Mouse (Mus musculus): Measurements from ENCODE around the gene A530084C06Rik. TPM values are rescaled to one million over a fixed set of nuclear protein-coding genes. Genes with fewer than 3 reads are reported as not detected.

The A530084C06Rik gene
- total and polyA plus RNA-seq, 3 experiments, result not detected

GRCm38 (mm10) chr13:31547610-31548009, 11.5 kb downstream of the A530084C06Rik start:
- no peaks in the 10 kb centered on the region for H3K9me3 ChIP-seq (replicated peaks)
- H3K36me3 ChIP-seq (replicated peaks), result no peaks in the 10 kb centered on the region
- no peak for TF ChIP-seq POLR2AphosphoS5 (IDR thresholded peaks at IDR 0.05; ENCODE audit: insufficient replicate concordance, low read depth, low read length)
- no peak for TF ChIP-seq TAL1 (conservative IDR thresholded peaks at IDR 0.05; ENCODE audit: low read depth, low read length)
- no peak for TF ChIP-seq CTCF (IDR thresholded peaks at IDR 0.05; ENCODE audit: low read depth, low read length)
- TF ChIP-seq GATA2 (IDR thresholded peaks at IDR 0.05; ENCODE audit: borderline replicate concordance, low read depth, low read length), result no peak
- TF ChIP-seq GATA1 (IDR thresholded peaks at IDR 0.05; ENCODE audit: borderline replicate concordance, low read length), result no peak
- H3K4me3 ChIP-seq (ENCODE audit: low read depth, low read length), result no peak overlapping the region
- no peaks in the 10 kb centered on the region for H3K4me1 ChIP-seq (ENCODE audit: insufficient read depth, low read depth, low read length)
- DNase-seq (ENCODE audit: low spot score) (no peak), ATAC-seq (ENCODE audit: extremely low read depth, insufficient number of reproducible peaks, low FRiP score, poor library complexity, severe bottlenecking) (no peak)
- H3K27me3 ChIP-seq (ENCODE audit: insufficient read depth, low read length), result 0 out of 2 replicates have a peak, but pooled peaks cover 2% of the 10 kb centered on the region

- TF ChIP-seq TAL1 (conservative IDR thresholded peaks at IDR 0.05; ENCODE audit: low read depth, low read length) (no peak), GATA2 (IDR thresholded peaks at IDR 0.05; ENCODE audit: borderline replicate concordance, low read depth, low read length) (no peak), POLR2AphosphoS5 (IDR thresholded peaks at IDR 0.05; ENCODE audit: insufficient replicate concordance, low read depth, low read length) (no peak), CTCF (IDR thresholded peaks at IDR 0.05; ENCODE audit: low read depth, low read length) (no peak)
- no peaks in the 10 kb centered on the region for H3K9me3 ChIP-seq (replicated peaks)
- H3K4me1 ChIP-seq (ENCODE audit: insufficient read depth, low read depth, low read length), result no peaks in the 10 kb centered on the region
- H3K4me3 ChIP-seq (ENCODE audit: low read depth, low read length), result no peak overlapping the region
- H3K27me3 ChIP-seq (ENCODE audit: insufficient read depth, low read length), result 0 out of 2 replicates have a peak, but pooled peaks cover 2% of the 10 kb centered on the region
- no peaks in the 10 kb centered on the region for H3K36me3 ChIP-seq (replicated peaks)
- ATAC-seq (ENCODE audit: extremely low read depth, insufficient number of reproducible peaks, low FRiP score, poor library complexity, severe bottlenecking) (no peak), DNase-seq (ENCODE audit: low spot score) (no peak)
Measured at GRCm38 (mm10) chr13:31547204-31547603, 11.9 kb downstream of the A530084C06Rik start.

- no peaks in the 10 kb centered on the region for H3K9me3 ChIP-seq (replicated peaks)
- 0 out of 2 replicates have a peak, but pooled peaks cover 2% of the 10 kb centered on the region for H3K27me3 ChIP-seq (ENCODE audit: insufficient read depth, low read length)
- H3K4me1 ChIP-seq (ENCODE audit: insufficient read depth, low read depth, low read length), result no peaks in the 10 kb centered on the region
- no peak overlapping the region for H3K4me3 ChIP-seq (ENCODE audit: low read depth, low read length)
- no peaks in the 10 kb centered on the region for H3K36me3 ChIP-seq (replicated peaks)
- no peak for TF ChIP-seq TAL1 (conservative IDR thresholded peaks at IDR 0.05; ENCODE audit: low read depth, low read length)
- TF ChIP-seq GATA1 (IDR thresholded peaks at IDR 0.05; ENCODE audit: borderline replicate concordance, low read length), result no peak
- no peak for TF ChIP-seq GATA2 (IDR thresholded peaks at IDR 0.05; ENCODE audit: borderline replicate concordance, low read depth, low read length)
- TF ChIP-seq POLR2AphosphoS5 (IDR thresholded peaks at IDR 0.05; ENCODE audit: insufficient replicate concordance, low read depth, low read length), result no peak
- TF ChIP-seq CTCF (IDR thresholded peaks at IDR 0.05; ENCODE audit: low read depth, low read length), result no peak
- DNase-seq (ENCODE audit: low spot score) (no peak), ATAC-seq (ENCODE audit: extremely low read depth, insufficient number of reproducible peaks, low FRiP score, poor library complexity, severe bottlenecking) (no peak)
Measured at GRCm38 (mm10) chr13:31546784-31547183, 12.3 kb downstream of the A530084C06Rik start.

- DNase-seq (ENCODE audit: low spot score), result no peak
- TF ChIP-seq CTCF (IDR thresholded peaks at IDR 0.05; ENCODE audit: low read depth, low read length), result no peak
- TF ChIP-seq GATA1 (IDR thresholded peaks at IDR 0.05; ENCODE audit: borderline replicate concordance, low read length), result no peak
- no peak for TF ChIP-seq POLR2AphosphoS5 (IDR thresholded peaks at IDR 0.05; ENCODE audit: insufficient replicate concordance, low read depth, low read length)
- TF ChIP-seq TAL1 (conservative IDR thresholded peaks at IDR 0.05; ENCODE audit: low read depth, low read length), result no peak
- no peak for TF ChIP-seq GATA2 (IDR thresholded peaks at IDR 0.05; ENCODE audit: borderline replicate concordance, low read depth, low read length)
- Histone ChIP-seq H3K4me1 (ENCODE audit: insufficient read depth, low read depth, low read length) (no peaks in the 10 kb centered on the region), H3K9me3 (replicated peaks) (no peaks in the 10 kb centered on the region), H3K36me3 (replicated peaks) (no peaks in the 10 kb centered on the region), H3K27me3 (ENCODE audit: insufficient read depth, low read length) (0 out of 2 replicates have a peak, but pooled peaks cover 2% of the 10 kb centered on the region), H3K4me3 (ENCODE audit: low read depth, low read length) (no peak overlapping the region)
- no peak for ATAC-seq (ENCODE audit: extremely low read depth, insufficient number of reproducible peaks, low FRiP score, poor library complexity, severe bottlenecking)
Measured at GRCm38 (mm10) chr13:31543021-31543420, 16.1 kb downstream of the A530084C06Rik start.

- H3K27me3 ChIP-seq (ENCODE audit: insufficient read depth, low read length), result peaks cover 5% of the 10 kb centered on the region
- TF ChIP-seq GATA1 (IDR thresholded peaks at IDR 0.05; ENCODE audit: borderline replicate concordance, low read length) (no peak), CTCF (IDR thresholded peaks at IDR 0.05; ENCODE audit: low read depth, low read length) (no peak), POLR2AphosphoS5 (IDR thresholded peaks at IDR 0.05; ENCODE audit: insufficient replicate concordance, low read depth, low read length) (no peak), TAL1 (conservative IDR thresholded peaks at IDR 0.05; ENCODE audit: low read depth, low read length) (no peak), GATA2 (IDR thresholded peaks at IDR 0.05; ENCODE audit: borderline replicate concordance, low read depth, low read length) (no peak)
- no peak overlapping the region for H3K4me3 ChIP-seq (ENCODE audit: low read depth, low read length)
- DNase-seq (ENCODE audit: low spot score) (no peak), ATAC-seq (ENCODE audit: extremely low read depth, insufficient number of reproducible peaks, low FRiP score, poor library complexity, severe bottlenecking) (no peak)
- H3K4me1 ChIP-seq (ENCODE audit: insufficient read depth, low read depth, low read length), result peaks cover 2% of the 10 kb centered on the region; the same call in 1 of the 2 replicates
- H3K9me3 ChIP-seq (replicated peaks), result no peaks in the 10 kb centered on the region
- no peaks in the 10 kb centered on the region for H3K36me3 ChIP-seq (replicated peaks)
Measured at GRCm38 (mm10) chr13:31534726-31535125, 24.4 kb downstream of the A530084C06Rik start.

- Histone ChIP-seq H3K4me3 (ENCODE audit: low read depth, low read length) (no peak overlapping the region), H3K9me3 (replicated peaks) (no peaks in the 10 kb centered on the region), H3K36me3 (replicated peaks) (no peaks in the 10 kb centered on the region), H3K4me1 (ENCODE audit: insufficient read depth, low read depth, low read length) (peaks cover 2% of the 10 kb centered on the region; the same call in 1 of the 2 replicates), H3K27me3 (ENCODE audit: insufficient read depth, low read length) (peaks cover 5% of the 10 kb centered on the region)
- ATAC-seq (ENCODE audit: extremely low read depth, insufficient number of reproducible peaks, low FRiP score, poor library complexity, severe bottlenecking) (no peak), DNase-seq (ENCODE audit: low spot score) (no peak)
- no peak for TF ChIP-seq GATA2 (IDR thresholded peaks at IDR 0.05; ENCODE audit: borderline replicate concordance, low read depth, low read length)
- no peak for TF ChIP-seq TAL1 (conservative IDR thresholded peaks at IDR 0.05; ENCODE audit: low read depth, low read length)
- TF ChIP-seq POLR2AphosphoS5 (IDR thresholded peaks at IDR 0.05; ENCODE audit: insufficient replicate concordance, low read depth, low read length), result no peak
- TF ChIP-seq CTCF (IDR thresholded peaks at IDR 0.05; ENCODE audit: low read depth, low read length), result no peak
- no peak for TF ChIP-seq GATA1 (IDR thresholded peaks at IDR 0.05; ENCODE audit: borderline replicate concordance, low read length)
Measured at GRCm38 (mm10) chr13:31531651-31532061, 27.5 kb downstream of the A530084C06Rik start.
